Mouse (Mus musculus): ENCODE measurements around the gene Rgs6. TPM values are rescaled to one million over a fixed set of nuclear protein-coding genes. Genes with fewer than 3 reads are reported as not detected.

Rgs6 gene
- total RNA-seq, 2 experiments from 2014 or later = 20.6 to 20.7 TPM

- no peak for DNase-seq (ENCODE audit: low spot score in 2 of 2)
Observed at GRCm38 (mm10) chr12:83168310-83168709, 580.2 kb downstream of the Rgs6 start.

- peak; percentile 57 to 58 for DNase-seq (ENCODE audit: low spot score in 2 of 2)
Observed at GRCm38 (mm10) chr12:83169495-83170209, 581.6 kb downstream of the Rgs6 start.

DNA sequence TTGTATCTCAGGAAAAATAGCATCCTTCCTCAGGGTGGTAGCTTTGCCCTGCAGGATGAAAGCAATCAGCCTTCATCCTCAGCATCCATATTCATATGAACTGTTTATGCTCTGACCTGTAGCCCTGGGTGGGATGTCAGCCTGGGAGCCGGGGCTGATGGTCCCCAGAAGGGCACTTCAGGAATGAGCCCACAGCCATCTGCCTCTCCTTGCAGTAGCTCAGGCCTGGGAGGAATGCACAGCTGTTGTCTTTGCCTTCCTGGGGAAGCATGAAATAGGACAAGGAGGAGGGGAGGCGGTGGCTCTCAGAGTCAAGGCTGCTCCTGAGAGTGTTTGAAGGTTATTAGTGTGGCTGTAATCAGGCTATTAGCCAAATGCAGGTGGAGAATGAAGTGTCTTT, 590.7 kb downstream of the Rgs6 start:
- no peak for DNase-seq (ENCODE audit: low spot score in 2 of 2)

DNA sequence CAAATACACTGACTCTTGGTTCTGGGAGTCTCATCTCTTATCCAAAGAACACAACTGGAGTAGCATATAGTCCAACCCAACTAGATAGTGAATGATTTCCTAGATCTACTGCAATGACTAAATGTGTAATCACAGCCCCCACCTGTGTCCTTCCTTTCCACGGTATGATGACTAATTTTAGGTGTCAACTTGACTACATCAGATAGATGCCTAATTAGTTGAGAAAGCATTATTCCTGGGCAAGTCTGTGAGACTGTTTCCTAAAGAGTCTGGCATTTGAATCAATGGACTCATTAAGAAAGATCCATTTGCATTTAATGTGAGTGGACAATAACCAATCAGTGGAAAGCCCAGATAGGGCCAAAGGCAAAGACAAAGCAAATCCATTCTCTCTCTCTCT, 591.8 kb downstream of the Rgs6 start:
- DNase-seq (ENCODE audit: low spot score in 2 of 2) = no peak

GRCm38 (mm10) chr12:83180561-83180960, 592.5 kb downstream of the Rgs6 start:
- DNase-seq (ENCODE audit: low spot score in 2 of 2) = no peak

GRCm38 (mm10) chr12:83201674-83202073, 613.6 kb downstream of the Rgs6 start:
- DNase-seq (ENCODE audit: low spot score in 2 of 2) = no peak

DNA sequence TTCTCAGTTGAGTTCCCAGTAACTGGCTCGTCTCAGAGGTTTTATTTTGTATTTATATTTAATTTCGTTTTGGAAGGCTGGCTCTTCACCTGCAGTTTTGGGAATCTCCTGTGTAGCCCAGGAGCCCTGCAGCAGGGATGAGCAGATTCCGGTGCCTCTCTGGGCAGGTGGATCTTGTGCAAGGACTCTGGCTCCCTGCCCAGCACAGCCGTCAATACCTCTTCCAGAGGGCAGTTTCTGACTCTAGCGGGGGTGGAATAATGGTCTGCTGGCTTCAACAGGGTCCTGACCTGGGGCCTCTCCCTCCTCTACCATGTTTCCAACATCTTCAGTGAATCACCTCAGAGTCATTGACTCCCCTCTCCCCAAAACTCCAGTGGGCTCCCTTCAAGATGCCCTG, 616.3 kb downstream of the Rgs6 start:
- no peak for DNase-seq (ENCODE audit: low spot score in 2 of 2)

DNA sequence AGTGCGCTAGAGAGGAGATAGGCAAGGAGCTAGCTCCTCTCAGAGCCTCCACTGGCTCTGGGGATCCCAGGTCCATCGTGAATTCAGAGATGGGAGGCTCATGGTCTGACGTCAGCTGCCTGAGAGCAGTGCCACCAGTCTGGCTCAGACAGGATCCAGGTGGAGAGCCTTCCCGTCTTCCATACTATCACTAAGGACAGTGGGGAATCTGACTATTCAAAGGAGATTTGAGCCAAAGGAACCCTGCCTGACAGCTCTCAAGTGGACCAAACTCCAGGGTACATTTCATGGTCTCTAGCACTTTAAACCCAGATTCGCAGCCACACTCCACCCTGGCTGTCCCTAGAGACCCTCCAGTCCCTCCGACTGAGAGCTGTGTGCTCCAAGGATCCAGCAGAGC, 618.8 kb downstream of the Rgs6 start:
- no peak for DNase-seq (ENCODE audit: low spot score in 2 of 2)

DNA sequence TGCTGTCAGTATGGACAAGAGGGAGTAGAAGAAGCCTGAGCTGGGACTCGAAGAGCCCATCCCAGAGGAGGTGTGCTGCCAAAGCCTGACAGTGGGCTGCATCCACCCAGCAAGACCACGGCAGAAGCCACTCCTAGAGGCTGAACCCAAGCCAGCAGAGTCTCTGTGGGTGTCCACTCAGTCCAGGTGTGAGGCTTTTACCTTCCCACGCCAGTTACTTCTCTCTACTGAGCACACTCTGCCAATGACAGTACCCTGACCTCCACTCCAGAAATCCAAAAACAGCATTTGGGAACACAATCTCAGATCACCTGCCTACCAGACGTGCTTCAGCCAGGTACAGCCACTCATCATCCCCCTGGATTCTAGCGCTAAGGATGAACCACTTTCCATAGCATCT, 619.4 kb downstream of the Rgs6 start:
- DNase-seq (ENCODE audit: low spot score in 2 of 2) = no peak

DNA sequence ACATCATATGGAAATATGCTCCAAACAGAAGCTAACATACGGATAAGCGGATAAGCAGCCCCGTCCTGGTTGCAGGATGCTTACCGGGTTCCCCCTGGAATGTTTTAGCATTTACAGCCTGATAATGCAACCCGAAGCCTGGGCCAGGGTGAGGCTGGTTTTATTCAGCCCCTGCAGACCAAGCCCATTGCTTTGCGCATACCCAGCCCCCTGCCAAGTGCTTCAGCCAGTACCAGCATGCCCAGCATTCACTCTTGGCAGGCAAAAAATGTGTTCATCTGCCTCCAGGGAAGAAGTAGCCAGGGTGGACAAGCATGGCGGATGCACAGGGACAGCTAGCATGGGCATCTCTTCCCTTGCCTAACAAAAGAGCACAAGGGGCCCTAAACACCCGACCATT, 619.9 kb downstream of the Rgs6 start:
- peak; percentile 61 to 74 for DNase-seq (ENCODE audit: low spot score in 2 of 2)

DNA sequence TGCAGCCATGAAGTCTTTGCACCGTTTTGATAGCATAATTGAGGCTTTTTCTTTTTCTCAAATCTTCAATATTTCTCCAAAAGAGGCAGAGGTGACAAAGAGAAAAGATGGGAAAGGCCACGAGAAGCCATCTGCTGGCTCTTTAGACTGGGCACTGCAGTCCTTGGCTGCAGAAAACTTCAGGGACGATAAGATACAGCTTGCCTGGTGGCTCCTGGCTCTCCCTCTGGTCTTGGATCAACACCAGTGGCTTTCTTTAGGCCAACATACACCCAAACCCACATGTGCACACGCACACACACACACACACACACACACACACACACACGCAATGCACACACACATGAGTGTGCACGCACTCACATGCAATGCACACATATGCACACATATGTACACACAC, 620.7 kb downstream of the Rgs6 start:
- DNase-seq (ENCODE audit: low spot score in 2 of 2) = no peak

GRCm38 (mm10) chr12:83209461-83209860, 621.4 kb downstream of the Rgs6 start:
- DNase-seq (ENCODE audit: low spot score in 2 of 2) = no peak

DNA sequence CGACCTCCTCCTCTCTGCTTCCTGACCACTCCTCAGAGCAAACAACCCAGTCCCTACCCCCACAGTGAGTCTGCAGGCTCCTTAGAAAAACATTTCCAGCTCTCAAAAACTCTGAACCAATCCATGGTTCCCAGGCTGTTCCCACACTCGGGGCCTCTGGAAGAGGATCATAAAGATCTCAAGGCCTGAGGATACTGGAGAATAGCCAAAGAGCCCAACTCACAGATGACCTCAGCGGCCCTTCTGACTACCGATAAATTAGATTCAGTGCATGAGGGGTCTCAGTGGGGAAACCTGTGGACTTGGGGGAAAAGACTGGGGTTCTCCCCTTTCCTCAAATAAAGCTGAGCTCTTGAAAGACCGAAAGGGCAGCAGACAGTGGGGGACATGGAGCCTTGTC, 622.2 kb downstream of the Rgs6 start:
- no peak for DNase-seq (ENCODE audit: low spot score in 2 of 2)

DNA sequence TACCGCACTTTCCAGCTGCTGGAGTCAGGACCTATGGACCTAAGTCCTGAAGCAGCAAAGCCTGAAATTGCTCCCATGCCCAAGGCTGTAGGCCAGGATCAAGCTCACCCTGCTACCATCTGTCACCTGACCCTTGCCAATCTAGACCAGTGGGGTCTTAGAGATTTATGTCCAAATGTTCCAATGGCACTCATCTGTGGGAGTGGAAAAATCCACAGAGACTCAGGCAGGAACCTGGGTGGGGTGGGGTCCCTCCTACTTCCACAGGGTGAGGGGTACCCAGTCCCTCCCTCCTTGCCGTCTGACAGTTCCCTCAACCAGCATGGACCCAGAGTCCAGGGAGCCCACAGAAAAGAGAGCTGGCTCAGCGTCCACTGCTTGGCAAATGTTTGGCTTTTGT, 622.6 kb downstream of the Rgs6 start:
- DNase-seq (ENCODE audit: low spot score in 2 of 2) = no peak

- no peak for DNase-seq (ENCODE audit: low spot score in 2 of 2)
Observed at GRCm38 (mm10) chr12:83211146-83211822, 623.2 kb downstream of the Rgs6 start.

Data from layer of hippocampus, postnatal 10 days (tissue).